Mouse (Mus musculus) spleen, postnatal 4 days (tissue): ENCODE results near the gene Ndrg4.
"Not testable (repeated sequence)": the region's sequence is repeated elsewhere in the genome, so short reads cannot be mapped to it uniquely, and the experiment has no call there.

Experiments used
- DNase-seq, 2 experiments: peaks; one replicate each; pipeline ENCODE4 v3.0.0; 2022; ENCODE audit warnings: low spot score in 2 of 2

Ndrg4 gene

GRCm38 (mm10) chr8:95676631-95677030 is at the start of gene Ndrg4:
Gene Ndrg4 (plus strand): TSS chr8:95676980.
- DNase-seq = no peak

DNA sequence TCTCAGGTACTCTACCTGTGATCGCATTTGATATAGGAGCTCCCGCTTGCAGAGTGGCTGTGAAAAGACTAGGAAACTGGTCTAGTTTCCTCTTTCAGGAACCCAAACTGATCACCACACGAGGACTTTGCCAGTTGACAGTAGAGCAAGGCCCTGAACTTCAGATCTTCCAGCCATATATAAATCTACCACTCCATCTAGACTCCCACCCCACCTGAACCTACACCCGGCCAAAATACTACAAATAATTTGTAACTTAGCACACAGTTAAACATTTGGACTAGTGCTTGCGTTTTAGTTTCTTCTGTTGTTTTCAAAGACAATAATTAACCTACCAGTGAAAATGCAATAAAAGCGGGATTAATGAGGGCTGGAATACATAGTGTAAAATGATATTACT is 43.9 kb upstream of the Ndrg4 start:
- DNase-seq = no peak

DNA sequence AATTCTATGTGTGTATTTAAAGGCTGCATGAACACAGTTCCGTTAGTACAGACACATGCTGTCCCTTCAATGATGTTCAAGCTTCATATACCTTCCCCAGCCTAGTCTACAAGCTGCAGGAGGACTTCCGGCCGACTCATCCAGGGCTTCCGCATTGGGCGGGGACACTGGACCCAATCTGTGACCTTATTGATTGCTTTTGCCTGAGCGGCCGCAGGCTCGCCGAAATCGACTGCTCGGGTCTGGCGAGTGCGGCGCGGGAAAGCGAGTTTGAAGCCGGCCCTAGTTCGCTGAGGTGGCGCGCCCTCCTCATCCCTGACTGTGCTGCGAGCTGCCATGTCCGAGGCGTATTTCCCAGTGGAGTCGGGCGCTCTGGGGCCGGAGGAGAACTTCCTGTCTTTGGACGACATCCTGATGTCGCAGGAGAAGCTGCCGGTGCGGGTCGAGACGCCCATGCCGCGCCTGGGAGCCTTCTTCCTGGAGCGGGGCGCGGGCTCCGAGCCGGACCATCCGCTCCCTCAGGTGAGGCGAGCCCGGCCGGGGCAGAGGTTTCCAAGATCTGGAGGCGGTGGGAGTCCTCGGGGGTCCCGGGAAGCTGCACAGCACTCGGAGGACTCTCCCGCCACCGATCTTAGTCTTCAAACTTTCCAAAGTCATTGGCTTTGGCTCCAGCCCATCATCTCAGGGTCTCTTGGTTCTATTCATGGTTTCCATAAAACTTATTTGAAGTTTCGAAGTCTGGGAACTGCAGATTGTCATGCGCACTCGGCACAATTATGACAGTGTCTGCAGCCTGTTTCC is 43.3 kb upstream of the Ndrg4 start, which contains the start of gene Gins3:
Gene Gins3 (plus strand): TSS at position 192 of the 801 bp plus-strand sequence.
- peak; percentile 93 to 96 for DNase-seq

GRCm38 (mm10) chr8:95634063-95634340 is 42.8 kb upstream of the Ndrg4 start:
- DNase-seq = no peak

DNA sequence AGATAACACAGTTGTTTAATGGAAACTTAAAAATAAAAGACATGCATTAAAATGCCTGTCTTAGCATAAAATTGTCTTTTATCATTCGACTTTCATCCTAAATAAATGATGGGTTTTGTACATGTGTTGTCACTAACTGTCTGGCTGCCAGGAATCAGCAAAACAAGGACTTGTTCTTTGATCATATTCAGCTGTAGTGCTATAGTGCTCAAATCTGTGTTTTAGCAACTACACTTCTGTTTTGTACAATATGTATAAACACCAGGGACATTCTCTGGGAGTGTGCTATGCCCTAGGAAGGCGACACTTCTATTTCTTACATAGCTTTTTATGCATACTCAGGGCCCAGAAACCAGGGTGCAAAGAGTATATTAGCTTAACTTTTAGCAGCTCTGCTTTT is 31.8 kb upstream of the Ndrg4 start:
- DNase-seq = no peak

DNA sequence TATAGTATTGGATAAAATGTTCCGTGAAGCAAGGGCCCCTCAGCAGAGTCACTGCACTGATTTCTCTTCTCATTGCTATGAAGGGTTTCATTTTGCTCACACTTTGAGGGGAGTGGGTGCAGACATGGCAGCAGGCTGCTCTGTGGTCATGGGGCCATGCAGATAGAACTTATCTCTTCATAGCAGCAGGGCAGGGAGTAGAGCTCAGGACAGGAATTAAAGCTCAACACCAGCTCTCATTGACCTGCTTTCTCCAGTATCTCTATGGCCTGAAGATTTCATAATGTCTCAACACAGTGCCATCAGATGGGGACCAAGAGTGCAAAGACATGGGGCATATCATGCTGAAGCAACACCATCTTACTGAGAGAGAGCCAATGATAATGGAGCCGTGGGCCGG is 28.5 kb upstream of the Ndrg4 start:
- no peak for DNase-seq

DNA sequence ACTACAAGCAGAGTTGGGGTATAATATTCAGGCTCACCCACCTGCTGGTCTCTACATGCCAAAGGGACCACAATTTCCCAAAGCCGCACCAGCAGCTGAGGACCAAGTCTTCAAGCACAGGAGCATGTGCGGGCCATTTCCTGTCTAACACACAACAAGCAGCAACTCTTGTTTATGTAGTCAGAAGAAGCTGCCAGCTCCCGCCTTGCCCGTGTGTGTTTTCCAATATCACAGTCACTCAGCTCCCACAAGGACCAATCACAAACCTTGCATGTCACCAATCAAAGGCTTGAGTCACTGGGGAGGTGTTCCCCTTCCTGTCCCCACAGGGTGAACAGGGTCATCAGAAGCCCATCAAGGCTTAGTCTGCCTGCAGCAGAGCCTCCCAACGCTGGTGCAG is 23.4 kb upstream of the Ndrg4 start:
- no peak for DNase-seq

DNA sequence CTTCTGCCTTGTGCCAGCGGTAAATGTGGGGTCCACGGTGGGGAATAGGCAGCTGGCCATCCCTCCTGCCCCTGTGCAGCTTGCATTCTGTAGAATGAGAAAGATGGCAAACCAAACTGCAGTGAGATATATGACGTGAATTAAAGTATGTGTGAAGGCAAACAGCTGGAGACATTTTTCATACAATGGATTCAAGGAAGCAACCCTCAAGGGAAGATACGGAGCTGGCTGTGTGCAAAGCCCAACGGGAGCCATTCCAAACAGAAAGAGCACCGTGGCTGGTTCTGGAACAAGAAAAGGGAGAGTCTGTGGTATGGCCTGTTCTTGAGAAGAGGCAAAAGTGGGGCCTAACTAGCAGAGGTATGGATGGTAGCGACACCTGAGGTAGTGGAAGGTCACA is 20.9 kb upstream of the Ndrg4 start:
- DNase-seq = no peak

- DNase-seq = no peak
Observed at GRCm38 (mm10) chr8:95656316-95657002, 20.3 kb upstream of the Ndrg4 start.

DNA sequence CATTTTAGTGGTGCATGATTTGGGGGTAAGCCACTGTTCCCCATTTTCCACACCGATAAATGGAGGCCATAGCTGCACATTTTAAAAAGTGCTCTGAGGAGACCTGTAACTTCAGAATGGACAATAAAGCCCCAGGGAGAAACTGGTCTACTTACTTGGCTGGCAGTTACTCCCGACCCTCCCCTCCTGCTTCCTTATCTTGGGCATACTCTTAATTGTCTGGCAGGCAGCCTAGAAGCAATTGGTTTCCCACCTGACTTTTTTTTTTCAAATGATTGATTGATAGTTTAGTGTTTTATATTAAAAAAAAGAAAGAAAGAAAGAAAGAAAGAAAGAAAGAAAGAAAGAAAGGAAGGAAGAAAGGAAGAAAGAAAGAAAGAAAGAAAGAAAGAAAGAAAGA is 19.3 kb upstream of the Ndrg4 start:
- DNase-seq = no peak

GRCm38 (mm10) chr8:95660334-95660882 is 16.4 kb upstream of the Ndrg4 start:
- no peak for DNase-seq

- no peak for DNase-seq
Observed at GRCm38 (mm10) chr8:95661085-95661484, 15.7 kb upstream of the Ndrg4 start.

GRCm38 (mm10) chr8:95661575-95661974 is 15.2 kb upstream of the Ndrg4 start:
- no peak for DNase-seq

DNA sequence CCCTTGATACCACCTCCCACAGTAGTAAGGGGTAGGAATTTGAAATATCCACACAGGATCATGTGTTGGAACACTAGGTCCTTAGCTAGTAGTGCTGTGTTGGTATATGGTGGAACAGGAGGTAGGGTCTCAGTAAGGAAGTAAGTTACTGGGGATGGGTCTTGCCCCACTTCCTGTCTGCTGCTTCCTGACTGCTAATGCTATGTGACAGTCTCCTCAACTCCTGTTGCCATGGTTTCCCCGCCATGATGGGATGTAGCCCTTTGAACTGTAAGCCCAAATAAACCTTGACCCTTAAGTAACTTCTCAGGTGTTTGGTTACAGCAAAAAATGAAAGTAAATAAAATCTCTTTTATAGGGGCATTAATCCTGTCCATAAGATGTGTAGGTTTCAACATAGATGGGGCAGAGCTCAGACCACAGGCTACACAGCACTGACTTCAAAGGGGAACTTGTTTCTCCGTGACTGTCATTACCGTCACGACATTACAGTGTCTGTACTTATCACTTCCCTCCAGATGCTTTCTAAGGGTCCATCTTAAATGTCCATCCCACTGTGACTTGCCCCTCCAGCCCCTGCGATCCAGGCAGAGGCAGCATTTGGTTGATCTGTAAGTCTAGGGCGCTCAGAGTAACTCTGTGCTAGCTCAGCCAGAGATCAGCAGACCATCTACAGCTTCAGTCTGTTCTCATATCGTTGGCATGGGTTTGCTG is 13.7 kb upstream of the Ndrg4 start:
- DNase-seq = no peak

GRCm38 (mm10) chr8:95663599-95663949 is 13.2 kb upstream of the Ndrg4 start:
- DNase-seq = no peak

- not testable (repeated sequence) for DNase-seq
Observed at GRCm38 (mm10) chr8:95665813-95666452, 10.8 kb upstream of the Ndrg4 start.

GRCm38 (mm10) chr8:95668163-95668958 is 8.4 kb upstream of the Ndrg4 start:
- no peak for DNase-seq

GRCm38 (mm10) chr8:95669967-95670366 is 6.8 kb upstream of the Ndrg4 start:
- no peak for DNase-seq

DNA sequence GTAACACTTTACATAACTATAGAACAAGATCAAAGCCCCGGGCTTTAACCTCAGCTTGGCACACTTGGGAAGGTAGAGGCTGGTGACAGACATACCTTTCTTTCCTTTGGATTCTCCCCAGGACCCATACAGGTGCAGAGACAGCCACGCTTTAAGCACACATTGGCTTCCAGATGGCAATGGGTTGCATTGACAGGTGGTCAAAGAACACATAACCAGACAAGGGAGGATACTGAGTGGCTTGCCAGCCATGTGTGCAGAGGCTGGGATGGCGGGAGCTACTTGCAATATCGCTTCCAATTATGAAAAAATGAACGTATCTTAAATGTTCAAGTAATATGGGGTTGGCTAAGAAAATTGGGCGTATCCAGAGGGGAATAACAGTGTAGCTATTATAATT is 4.9 kb upstream of the Ndrg4 start:
- no peak for DNase-seq

DNA sequence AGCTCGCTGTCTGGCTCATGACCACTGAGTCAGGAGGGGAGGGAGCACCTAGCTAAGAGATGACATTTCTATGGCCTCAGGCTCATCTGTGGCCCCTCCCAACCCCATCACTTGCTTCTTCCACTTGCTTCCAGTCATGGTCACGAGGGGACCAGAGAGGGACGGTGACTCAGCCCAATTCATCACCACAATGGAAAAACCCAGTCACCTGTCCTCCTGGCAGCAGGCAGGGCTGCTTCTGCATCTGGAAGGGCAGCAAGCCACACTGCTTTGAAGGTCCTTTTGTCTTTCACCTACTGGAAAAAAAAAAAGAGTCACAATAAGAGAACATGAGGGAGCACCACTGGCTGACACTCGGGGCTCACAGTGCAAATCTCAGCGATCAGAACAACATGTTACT is 4.0 kb upstream of the Ndrg4 start:
- no peak for DNase-seq

GRCm38 (mm10) chr8:95677591-95678023 is 827 bp downstream of the Ndrg4 start:
- DNase-seq = no peak
